Mouse (Mus musculus) ES-Bruce4 (cell line): ENCODE results near the gene Ap3m1. TPM values are rescaled to one million over a fixed set of nuclear protein-coding genes. Genes with fewer than 3 reads are reported as not detected.

Source experiments
- H3K27ac ChIP-seq: 2 replicates; pipeline ENCODE4 v1.5.1; 2012; ENCODE audit warnings: low read length, inconsistent platforms; ENCODE audit not compliant: insufficient read depth
- H3K27me3 ChIP-seq: 2 replicates; pipeline ENCODE4 v1.6.1; 2012; ENCODE audit warnings: mild to moderate bottlenecking, low read length, inconsistent platforms; ENCODE audit not compliant: control insufficient read depth, poor library complexity, insufficient read depth, severe bottlenecking
- H3K36me3 ChIP-seq: 2 replicates; pipeline ENCODE4 v1.6.1; 2012; ENCODE audit warnings: inconsistent platforms, mild to moderate bottlenecking, low read length, moderate library complexity; ENCODE audit not compliant: control insufficient read depth, poor library complexity, insufficient read depth, severe bottlenecking
- H3K4me1 ChIP-seq: one replicate; pipeline ENCODE4 v1.8.1; 2011; ENCODE audit warnings: low read length; ENCODE audit not compliant: control insufficient read depth, insufficient read depth
- H3K4me3 ChIP-seq: 2 replicates; pipeline ENCODE4 v1.5.1; 2011; ENCODE audit warnings: low read depth, mild to moderate bottlenecking, low read length
- H3K9ac ChIP-seq: 2 replicates; pipeline ENCODE4 v1.6.1; 2012; ENCODE audit warnings: low read depth, mild to moderate bottlenecking, inconsistent platforms; ENCODE audit not compliant: poor library complexity, severe bottlenecking
- H3K9me3 ChIP-seq: replicated peaks from 2 replicates; pipeline ENCODE4 v1.6.1; 2012; ENCODE audit warnings: mild to moderate bottlenecking, low read length, inconsistent platforms; ENCODE audit not compliant: control insufficient read depth, poor library complexity, insufficient read depth, severe bottlenecking
- CTCF ChIP-seq: IDR thresholded peaks from one replicate; pipeline ENCODE4 v1.8.1; 2011; ENCODE audit warnings: low read depth, low read length
- EP300 ChIP-seq: IDR thresholded peaks from 2 replicates; pipeline ENCODE4 v1.6.1; 2011; ENCODE audit warnings: low read depth, low read length; ENCODE audit not compliant: insufficient read depth
- POLR2A ChIP-seq: IDR thresholded peaks from one replicate; pipeline ENCODE4 v1.8.1; 2011; ENCODE audit warnings: low read length; ENCODE audit not compliant: insufficient read depth
- polyA plus RNA-seq: library from polyadenylated mRNA; stranded (reverse); fragments of >200 nt; gene quantifications from 2 replicates; pipeline ENCODE4 v1.2.4, GENCODE M21; 2011; ENCODE audit warnings: low read depth; ENCODE audit not compliant: missing spikeins, insufficient read depth, insufficient read length

Ap3m1 gene
- polyA plus RNA-seq, 1 experiment = 103 TPM

- Histone ChIP-seq H3K27me3 (no peaks in the 10 kb centered on the region), H3K9me3 (no peaks in the 10 kb centered on the region), H3K4me1 (no peaks in the 10 kb centered on the region), H3K36me3 (peaks cover 30% of the 10 kb centered on the region), H3K27ac (no peak overlapping the region), H3K9ac (no peak overlapping the region), H3K4me3 (no peak overlapping the region)
- no peak for TF ChIP-seq POLR2A
- no peak for TF ChIP-seq CTCF
- TF ChIP-seq EP300 = no peak
Measured at GRCm38 (mm10) chr14:21034271-21034670, 18.0 kb downstream of the Ap3m1 start.

- TF ChIP-seq EP300 = no peak
- TF ChIP-seq CTCF = no peak
- no peak for TF ChIP-seq POLR2A
- Histone ChIP-seq H3K4me1 (no peaks in the 10 kb centered on the region), H3K36me3 (peaks cover 24% of the 10 kb centered on the region), H3K9me3 (no peaks in the 10 kb centered on the region), H3K27ac (no peak overlapping the region), H3K27me3 (no peaks in the 10 kb centered on the region), H3K9ac (no peak overlapping the region), H3K4me3 (no peak overlapping the region)
Measured at GRCm38 (mm10) chr14:21031783-21032511, 20.4 kb downstream of the Ap3m1 start.

- peaks cover 11% of the 10 kb centered on the region for H3K36me3 ChIP-seq
- no peaks in the 10 kb centered on the region for H3K9me3 ChIP-seq
- no peaks in the 10 kb centered on the region for H3K27me3 ChIP-seq
- H3K4me1 ChIP-seq = no peaks in the 10 kb centered on the region
- no peak overlapping the region for H3K27ac ChIP-seq
- TF ChIP-seq POLR2A (no peak), EP300 (no peak), CTCF (no peak)
- H3K9ac ChIP-seq = no peak overlapping the region
- no peak overlapping the region for H3K4me3 ChIP-seq
Measured at GRCm38 (mm10) chr14:21029025-21029659, 23.2 kb downstream of the Ap3m1 start.

DNA sequence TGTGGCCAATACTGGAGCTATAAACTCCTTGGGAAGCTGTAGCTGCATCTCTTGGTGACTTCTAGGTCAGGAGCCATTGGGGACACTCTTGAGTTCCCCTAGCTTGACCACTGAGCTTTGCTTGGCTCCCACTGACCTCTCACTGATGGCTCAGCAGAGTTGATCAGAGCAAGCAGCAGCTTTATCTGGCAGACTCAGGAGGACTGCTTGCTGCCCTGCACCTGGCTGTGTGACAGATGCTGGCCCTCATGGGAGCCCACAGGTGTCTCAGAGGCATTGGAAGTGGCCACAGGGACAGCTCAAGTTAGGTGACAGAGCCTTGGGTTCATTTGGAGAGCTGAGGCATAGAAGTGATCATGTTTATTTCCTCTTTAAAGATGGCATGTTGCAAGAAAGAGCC, 24.8 kb downstream of the Ap3m1 start:
- no peak overlapping the region for H3K9ac ChIP-seq
- no peaks in the 10 kb centered on the region for H3K4me1 ChIP-seq
- H3K27ac ChIP-seq = no peak overlapping the region
- no peak overlapping the region for H3K4me3 ChIP-seq
- peaks cover 4% of the 10 kb centered on the region for H3K36me3 ChIP-seq
- TF ChIP-seq POLR2A (no peak), EP300 (no peak), CTCF (no peak)
- H3K9me3 ChIP-seq = no peaks in the 10 kb centered on the region
- H3K27me3 ChIP-seq = no peaks in the 10 kb centered on the region

DNA sequence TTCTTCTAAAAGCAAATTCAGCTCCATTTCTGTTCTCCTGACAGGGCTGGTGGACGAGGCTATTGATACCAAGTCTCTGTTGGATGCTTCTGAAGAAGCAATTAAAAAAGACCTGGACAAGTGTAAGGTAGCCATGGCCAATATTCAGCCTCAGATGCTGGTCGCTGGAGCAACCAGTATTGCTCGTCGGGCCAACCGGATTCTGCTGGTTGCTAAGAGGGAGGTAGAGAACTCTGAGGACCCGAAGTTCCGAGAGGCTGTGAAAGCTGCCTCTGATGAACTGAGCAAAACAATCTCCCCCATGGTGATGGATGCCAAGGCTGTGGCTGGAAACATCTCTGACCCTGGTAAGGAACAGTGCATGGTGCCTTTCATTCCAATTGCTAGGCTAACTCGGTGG, 31.9 kb downstream of the Ap3m1 start:
- H3K36me3 ChIP-seq = peaks cover 3% of the 10 kb centered on the region; the same call in 1 of the 2 replicates
- H3K27me3 ChIP-seq = no peaks in the 10 kb centered on the region
- no peak overlapping the region for H3K27ac ChIP-seq
- TF ChIP-seq EP300 = no peak
- no peak for TF ChIP-seq CTCF
- no peak for TF ChIP-seq POLR2A
- no peaks in the 10 kb centered on the region for H3K4me1 ChIP-seq
- H3K9me3 ChIP-seq = no peaks in the 10 kb centered on the region
- no peak overlapping the region for H3K9ac ChIP-seq
- no peak overlapping the region for H3K4me3 ChIP-seq

- peaks cover 6% of the 10 kb centered on the region; the same call in 1 of the 2 replicates for H3K36me3 ChIP-seq
- H3K9me3 ChIP-seq = no peaks in the 10 kb centered on the region
- H3K4me1 ChIP-seq = no peaks in the 10 kb centered on the region
- no peak overlapping the region for H3K4me3 ChIP-seq
- TF ChIP-seq POLR2A (no peak), EP300 (no peak), CTCF (no peak)
- H3K27ac ChIP-seq = no peak overlapping the region
- H3K27me3 ChIP-seq = no peaks in the 10 kb centered on the region
- no peak overlapping the region for H3K9ac ChIP-seq
Measured at GRCm38 (mm10) chr14:21018977-21019376, 33.3 kb downstream of the Ap3m1 start.
